Mouse (Mus musculus) liver, embryonic 12.5 days (tissue): ENCODE measurements around the gene Hspd1. TPM values are rescaled to one million over a fixed set of nuclear protein-coding genes. Genes with fewer than 3 reads are reported as not detected.

Source experiments
- ATAC-seq: fragments of 200-750 bp; cut with Nextera tagmentation; 2 replicates; pipeline ENCODE4 v1.8.0; 2017; ENCODE audit warnings: moderate number of reproducible peaks, mild to moderate bottlenecking, moderate library complexity
- H3K27ac ChIP-seq: fragments of 300-500 bp; sonication (generic); 2 replicates; pipeline ENCODE4 v1.5.1; 2016; ENCODE audit warnings: mild to moderate bottlenecking
- H3K27me3 ChIP-seq: fragments of 300-500 bp; sonication (generic); replicated peaks from 2 replicates; pipeline ENCODE4 v1.6.1; 2016; ENCODE audit warnings: mild to moderate bottlenecking, moderate library complexity
- H3K36me3 ChIP-seq: fragments of 300-500 bp; sonication (generic); 2 replicates; pipeline ENCODE4 v1.6.1; 2016; ENCODE audit warnings: mild to moderate bottlenecking, moderate library complexity
- H3K4me1 ChIP-seq: fragments of 300-500 bp; sonication (generic); 2 replicates; pipeline ENCODE4 v1.6.1; 2016
- H3K4me2 ChIP-seq: fragments of 300-500 bp; sonication (generic); 2 replicates; pipeline ENCODE4 v1.6.1; 2016; ENCODE audit warnings: mild to moderate bottlenecking, moderate library complexity
- H3K4me3 ChIP-seq: fragments of 300-500 bp; sonication (generic); 2 replicates; pipeline ENCODE4 v1.5.1; 2016; ENCODE audit warnings: mild to moderate bottlenecking, moderate library complexity
- H3K9ac ChIP-seq: fragments of 300-500 bp; sonication (generic); 2 replicates; pipeline ENCODE4 v1.6.1; 2016; ENCODE audit warnings: mild to moderate bottlenecking, moderate library complexity
- H3K9me3 ChIP-seq: fragments of 300-500 bp; sonication (generic); replicated peaks from 2 replicates; pipeline ENCODE4 v1.6.1; 2016; ENCODE audit warnings: mild to moderate bottlenecking, moderate library complexity
- WGBS: fragments of 180-500 bp; shearing (Covaris S2); methylation state at CpG from one replicate; pipeline ENCODE4 v1.1.7; 2016; ENCODE audit not compliant: insufficient replicate concordance; 5-methylcytosine and 5-hydroxymethylcytosine counted together
- polyA plus RNA-seq: library from polyadenylated mRNA; unstranded; fragments of >200 nt; fragmentation: Nextera tagmentation; extraction: Ambion mirVana; gene quantifications from 2 replicates; pipeline ENCODE4 v1.2.1, GENCODE M21; 2016

Gene Hspd1
- polyA plus RNA-seq, 1 experiment from 2014 or later, result 590 TPM

- Histone ChIP-seq H3K4me3 (peak overlapping the region; percentile 47), H3K9ac (peak overlapping the region; percentile 61), H3K9me3 (no peaks in the 10 kb centered on the region), H3K27me3 (no peaks in the 10 kb centered on the region), H3K36me3 (peaks cover 8% of the 10 kb centered on the region; the same call in 1 of the 2 replicates), H3K4me1 (peaks cover 61% of the 10 kb centered on the region), H3K4me2 (peak overlapping the region; percentile 85), H3K27ac (peak overlapping the region; percentile 94; the same call in 1 of the 2 replicates)
- ATAC-seq, result no peak
- whole genome bisulfite sequencing, result 50% methylated on average over 4 of the region's 4 CpGs
These were observed 58.6 kb downstream of the Hspd1 start for GRCm38 (mm10) chr1:55029446-55029845.

DNA sequence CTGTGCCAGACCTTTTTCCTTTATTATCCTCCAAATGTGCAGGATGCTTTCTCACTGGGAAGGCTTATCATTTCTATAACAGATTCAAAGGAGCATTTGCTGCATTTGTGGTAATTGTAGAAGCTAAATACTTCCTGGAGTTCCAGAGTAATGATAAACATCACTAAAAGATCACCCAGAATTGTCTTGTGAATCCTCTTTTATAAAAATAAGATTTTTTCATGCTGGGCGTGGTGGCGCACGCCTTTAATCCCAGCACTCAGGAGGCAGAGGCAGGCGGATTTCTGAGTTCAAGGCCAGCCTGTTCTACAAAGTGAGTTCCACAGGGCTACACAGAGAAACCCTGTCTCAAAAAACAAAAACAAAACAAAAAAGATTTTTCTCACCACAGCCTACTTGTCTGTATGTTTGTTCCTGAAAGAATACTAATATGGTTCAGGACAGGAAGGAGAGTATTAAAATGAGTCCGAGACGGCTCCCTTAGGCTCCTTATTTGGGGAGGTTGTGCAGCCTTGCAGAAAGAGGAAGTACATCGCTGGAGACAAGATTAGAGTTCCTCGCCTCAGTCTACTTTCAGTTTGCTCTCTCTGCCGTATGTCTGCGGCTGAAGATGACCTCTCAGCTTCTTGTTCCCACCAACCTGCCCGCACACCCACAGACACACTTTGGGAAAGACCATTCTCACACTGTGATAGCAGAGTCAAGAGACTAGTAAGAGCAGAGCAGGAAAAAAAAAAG, 59.4 kb downstream of the Hspd1 start:
- peak overlapping the region; percentile 47 for H3K4me3 ChIP-seq
- WGBS, result 34% methylated on average over 11 of the region's 11 CpGs
- H3K27me3 ChIP-seq, result no peaks in the 10 kb centered on the region
- peak overlapping the region; percentile 85 for H3K4me2 ChIP-seq
- H3K4me1 ChIP-seq, result peaks cover 68% of the 10 kb centered on the region
- peak overlapping the region; percentile 61 for H3K9ac ChIP-seq
- peak overlapping the region; percentile 94 for H3K27ac ChIP-seq
- ATAC-seq, result no peak
- H3K9me3 ChIP-seq, result no peaks in the 10 kb centered on the region
- H3K36me3 ChIP-seq, result peaks cover 8% of the 10 kb centered on the region; the same call in 1 of the 2 replicates

DNA sequence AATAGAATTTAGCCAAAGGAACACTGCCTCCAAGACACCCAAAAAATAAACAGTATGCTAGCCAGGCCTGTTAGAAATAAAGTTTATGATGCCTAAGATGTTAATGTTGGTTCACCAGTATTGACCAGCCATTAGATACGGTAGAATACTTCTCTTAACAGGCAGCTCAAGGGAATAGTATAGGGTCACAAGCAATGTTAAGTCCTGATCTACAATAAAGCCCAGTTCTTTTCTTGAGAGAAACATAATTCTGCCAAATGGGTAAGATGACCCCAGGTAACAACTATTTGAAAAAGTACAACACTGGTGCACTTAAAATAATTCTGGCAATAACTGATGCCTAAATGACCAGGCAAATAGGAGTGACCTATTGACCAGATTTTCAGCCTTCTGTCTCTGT, 60.1 kb downstream of the Hspd1 start:
- Histone ChIP-seq H3K36me3 (peaks cover 12% of the 10 kb centered on the region; the same call in 1 of the 2 replicates), H3K9me3 (no peaks in the 10 kb centered on the region), H3K4me2 (peak overlapping the region; percentile 85), H3K27ac (peak overlapping the region; percentile 94), H3K9ac (peak overlapping the region; percentile 93), H3K4me1 (peaks cover 76% of the 10 kb centered on the region), H3K4me3 (peak overlapping the region; percentile 88), H3K27me3 (no peaks in the 10 kb centered on the region)
- 75% methylated on average over 1 of the region's 1 CpGs for WGBS
- no peak for ATAC-seq

Other genes starting within 250 kb of the Hspd1 start
- gene Ankrd44, start 161.9 kb downstream of the Hspd1 start, polyA plus RNA-seq, result 4.5 and 6.1 TPM in 2 replicates
- 161 and 169 TPM in 2 replicates for gene Sf3b1, start 60.8 kb downstream of the Hspd1 start, polyA plus RNA-seq
- gene Coq10b, start 35.5 kb downstream of the Hspd1 start, polyA plus RNA-seq, result 19.5 TPM in 2 replicates
- 637 and 645 TPM in 2 replicates for gene Hspe1, start 111 bp downstream of the Hspd1 start, polyA plus RNA-seq
- 55.4 and 58.8 TPM in 2 replicates for gene Mob4, start 43.0 kb upstream of the Hspd1 start, polyA plus RNA-seq
- 1.2 TPM in 2 replicates for gene Rftn2, start 138.5 kb upstream of the Hspd1 start, polyA plus RNA-seq
- 4.2 TPM in 2 replicates for gene Mars2, start 148.9 kb upstream of the Hspd1 start, polyA plus RNA-seq